Mouse (Mus musculus) neural tube, embryonic 14.5 days (tissue): ENCODE results near the gene Olfr625-ps1. TPM values are rescaled to one million over a fixed set of nuclear protein-coding genes. Genes with fewer than 3 reads are reported as not detected.

Source experiments
- ATAC-seq: fragments of 200-750 bp; cut with Nextera tagmentation; 2 replicates; pipeline ENCODE4 v1.8.0; 2017; ENCODE audit warnings: low read depth, mild to moderate bottlenecking, moderate TSS enrichment, moderate library complexity
- H3K27ac ChIP-seq: fragments of 300-500 bp; sonication (generic); 2 replicates; pipeline ENCODE4 v1.5.1; 2014; ENCODE audit warnings: low read depth, mild to moderate bottlenecking, control low read depth, low read length, moderate library complexity, mixed read lengths
- H3K27me3 ChIP-seq: fragments of 300-500 bp; sonication (generic); 2 replicates; pipeline ENCODE4 v1.6.1; 2014; ENCODE audit warnings: low read length; ENCODE audit not compliant: control insufficient read depth, insufficient read depth
- H3K36me3 ChIP-seq: fragments of 300-500 bp; sonication (generic); 2 replicates; pipeline ENCODE4 v1.6.1; 2014; ENCODE audit warnings: low read length, mixed read lengths; ENCODE audit not compliant: control insufficient read depth, insufficient read depth
- H3K4me1 ChIP-seq: fragments of 300-500 bp; sonication (generic); 2 replicates; pipeline ENCODE4 v1.6.1; 2014; ENCODE audit warnings: low read length; ENCODE audit not compliant: control insufficient read depth, insufficient read depth
- H3K4me2 ChIP-seq: fragments of 300-500 bp; sonication (generic); 2 replicates; pipeline ENCODE4 v1.6.1; 2014; ENCODE audit warnings: mild to moderate bottlenecking, low read depth, low read length, control low read depth
- H3K4me3 ChIP-seq: fragments of 300-500 bp; sonication (generic); 2 replicates; pipeline ENCODE4 v1.5.1; 2014; ENCODE audit warnings: low read depth, low read length, control low read depth, mixed read lengths
- H3K9ac ChIP-seq: fragments of 300-500 bp; sonication (generic); replicated peaks from 2 replicates; pipeline ENCODE4 v1.6.1; 2014; ENCODE audit warnings: low read depth, mild to moderate bottlenecking, control low read depth, low read length, mixed read lengths
- H3K9me3 ChIP-seq: fragments of 300-500 bp; sonication (generic); 2 replicates; pipeline ENCODE4 v1.6.1; 2016; ENCODE audit warnings: low read length; ENCODE audit not compliant: control insufficient read depth
- WGBS: fragments of 180-500 bp; shearing (Covaris S2); extraction: QIAGEN DNeasy Blood & Tissue Kit; methylation state at CpG from one replicate; pipeline ENCODE4 v1.1.7; 2014; 5-methylcytosine and 5-hydroxymethylcytosine counted together
- polyA plus RNA-seq: library from polyadenylated mRNA; unstranded; fragments of >200 nt; fragmentation: Nextera tagmentation; extraction: Ambion mirVana; gene quantifications from 2 replicates; pipeline ENCODE4 v1.2.1, GENCODE M21; 2014

The Olfr625-ps1 gene
- not detected in 2 replicates for polyA plus RNA-seq

- Histone ChIP-seq H3K36me3 (no peaks in the 10 kb centered on the region), H3K4me3 (no peak within 1 kb of the TSS), H3K4me1 (no peaks in the 10 kb centered on the region), H3K4me2 (no peak within 1 kb of the TSS), H3K27me3 (no peaks in the 10 kb centered on the region), H3K27ac (no peak within 1 kb of the TSS), H3K9ac (no peak within 1 kb of the TSS), H3K9me3 (no peaks in the 10 kb centered on the region)
- no peak for ATAC-seq
These were observed at the start of gene Olfr625-ps1 for GRCm38 (mm10) chr7:103682420-103682819. Gene Olfr625-ps1, plus strand, starts transcription at chr7:103682720.

- Histone ChIP-seq H3K27me3 (no peaks in the 10 kb centered on the region), H3K9ac (no peak overlapping the region), H3K9me3 (no peaks in the 10 kb centered on the region), H3K36me3 (no peaks in the 10 kb centered on the region), H3K4me3 (no peak overlapping the region), H3K27ac (no peak overlapping the region), H3K4me1 (no peaks in the 10 kb centered on the region), H3K4me2 (no peak overlapping the region)
- no peak for ATAC-seq
These were observed 45.7 kb upstream of the Olfr625-ps1 start for GRCm38 (mm10) chr7:103636795-103637194.

GRCm38 (mm10) chr7:103642602-103643001 lies 39.9 kb upstream of the Olfr625-ps1 start, which contains the start of gene Olfr622:
Gene Olfr622, minus strand, starts transcription at chr7:103642702.
- Histone ChIP-seq H3K4me1 (no peaks in the 10 kb centered on the region), H3K9me3 (no peaks in the 10 kb centered on the region), H3K27ac (no peak within 1 kb of the TSS), H3K9ac (no peak within 1 kb of the TSS), H3K27me3 (no peaks in the 10 kb centered on the region), H3K4me2 (no peak within 1 kb of the TSS), H3K4me3 (no peak within 1 kb of the TSS), H3K36me3 (no peaks in the 10 kb centered on the region)
- 84% methylated on average over 1 of the region's 1 CpGs for WGBS
- ATAC-seq = no peak

- Histone ChIP-seq H3K4me1 (no peaks in the 10 kb centered on the region), H3K4me3 (no peak overlapping the region), H3K27me3 (no peaks in the 10 kb centered on the region), H3K27ac (no peak overlapping the region), H3K9ac (no peak overlapping the region), H3K9me3 (no peaks in the 10 kb centered on the region), H3K4me2 (no peak overlapping the region), H3K36me3 (no peaks in the 10 kb centered on the region)
- ATAC-seq = no peak
- 90% methylated on average over 4 of the region's 4 CpGs for WGBS
These were observed 38.5 kb upstream of the Olfr625-ps1 start for GRCm38 (mm10) chr7:103644070-103644469.

GRCm38 (mm10) chr7:103663598-103663997 lies 18.9 kb upstream of the Olfr625-ps1 start, which contains the start of gene Olfr623:
Gene Olfr623, minus strand, starts transcription at chr7:103663698.
- Histone ChIP-seq H3K4me3 (no peak within 1 kb of the TSS), H3K4me1 (no peaks in the 10 kb centered on the region), H3K27ac (no peak within 1 kb of the TSS), H3K27me3 (no peaks in the 10 kb centered on the region), H3K9ac (no peak within 1 kb of the TSS), H3K36me3 (no peaks in the 10 kb centered on the region), H3K9me3 (no peaks in the 10 kb centered on the region), H3K4me2 (no peak within 1 kb of the TSS)
- ATAC-seq = no peak

- no peaks in the 10 kb centered on the region for H3K36me3 ChIP-seq
- no peak within 1 kb of the TSS for H3K9ac ChIP-seq
- no peaks in the 10 kb centered on the region for H3K27me3 ChIP-seq
- no peaks in the 10 kb centered on the region for H3K4me1 ChIP-seq
- H3K4me2 ChIP-seq = no peak within 1 kb of the TSS
- no peak within 1 kb of the TSS for H3K27ac ChIP-seq
- no peak for ATAC-seq
- H3K9me3 ChIP-seq = no peaks in the 10 kb centered on the region
- WGBS = 92% methylated on average over 2 of the region's 2 CpGs
- no peak within 1 kb of the TSS for H3K4me3 ChIP-seq
These were observed 11.4 kb upstream of the Olfr625-ps1 start, which contains the start of gene Olfr624 for GRCm38 (mm10) chr7:103671091-103671490. Gene Olfr624, minus strand, starts transcription at chr7:103671191.

- Histone ChIP-seq H3K27me3 (no peaks in the 10 kb centered on the region), H3K36me3 (no peaks in the 10 kb centered on the region), H3K4me3 (no peak overlapping the region), H3K9me3 (no peaks in the 10 kb centered on the region), H3K4me1 (no peaks in the 10 kb centered on the region), H3K4me2 (no peak overlapping the region), H3K27ac (no peak overlapping the region), H3K9ac (no peak overlapping the region)
- 89% methylated on average over 4 of the region's 4 CpGs for WGBS
- no peak for ATAC-seq
These were observed 16.9 kb downstream of the Olfr625-ps1 start for GRCm38 (mm10) chr7:103699469-103699868.

- no peak overlapping the region for H3K4me3 ChIP-seq
- H3K4me1 ChIP-seq = no peaks in the 10 kb centered on the region
- no peak overlapping the region for H3K27ac ChIP-seq
- no peak for ATAC-seq
- no peaks in the 10 kb centered on the region for H3K9me3 ChIP-seq
- H3K9ac ChIP-seq = no peak overlapping the region
- 36% methylated on average over 2 of the region's 2 CpGs for WGBS
- H3K4me2 ChIP-seq = no peak overlapping the region
- no peaks in the 10 kb centered on the region for H3K27me3 ChIP-seq
- H3K36me3 ChIP-seq = no peaks in the 10 kb centered on the region
These were observed 29.5 kb downstream of the Olfr625-ps1 start for GRCm38 (mm10) chr7:103712024-103712423.

GRCm38 (mm10) chr7:103714371-103714770 lies 31.9 kb downstream of the Olfr625-ps1 start, which contains the start of gene Olfr243:
Gene Olfr243, plus strand, starts transcription at chr7:103714671.
- no peaks in the 10 kb centered on the region for H3K9me3 ChIP-seq
- H3K4me3 ChIP-seq = no peak within 1 kb of the TSS
- H3K27ac ChIP-seq = no peak within 1 kb of the TSS
- no peaks in the 10 kb centered on the region for H3K36me3 ChIP-seq
- no peaks in the 10 kb centered on the region for H3K4me1 ChIP-seq
- ATAC-seq = no peak
- H3K9ac ChIP-seq = no peak within 1 kb of the TSS
- H3K27me3 ChIP-seq = no peaks in the 10 kb centered on the region
- no peak within 1 kb of the TSS for H3K4me2 ChIP-seq
